Mouse (Mus musculus): ENCODE data around the gene Rfx2. TPM values are rescaled to one million over a fixed set of nuclear protein-coding genes. Genes with fewer than 3 reads are reported as not detected.
A peak's percentile ranks its signal among the peaks of the same experiment; 100 is the strongest.

The Rfx2 gene
- polyA plus RNA-seq, 1 experiment from 2014 or later, result 3.3 TPM

DNA sequence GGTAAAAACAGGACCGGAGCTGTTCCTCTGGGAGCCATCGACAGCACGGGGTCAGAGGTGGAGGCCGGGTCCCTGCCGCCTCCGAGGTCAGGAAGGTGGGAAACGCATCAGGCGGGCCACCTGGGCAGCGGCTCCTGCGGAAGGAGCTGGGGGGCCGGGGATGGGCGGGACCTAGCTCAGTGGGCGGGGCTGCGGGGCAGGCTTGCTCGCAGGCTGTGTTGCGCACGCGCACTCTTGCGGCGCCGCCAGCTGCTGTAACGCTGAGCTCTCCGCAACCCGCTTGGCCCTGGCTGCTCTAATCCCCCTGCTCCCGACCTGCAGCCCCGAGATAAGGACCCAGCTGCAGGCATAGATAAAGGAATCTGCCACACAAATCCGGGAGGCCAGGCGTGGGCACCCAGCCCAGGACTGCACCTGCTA is 68.8 kb downstream of the Rfx2 start:
- Histone ChIP-seq H3K9me3 (ENCODE audit: control insufficient read depth, low read length) (no peaks in the 10 kb centered on the region), H3K27me3 (ENCODE audit: control insufficient read depth, insufficient read depth, low read length) (no peaks in the 10 kb centered on the region), H3K4me3 (ENCODE audit: low read depth, low read length) (peak overlapping the region; percentile 43), H3K9ac (ENCODE audit: low read length) (peak overlapping the region; percentile 63), H3K36me3 (ENCODE audit: control insufficient read depth, insufficient read depth, low read length) (0 out of 2 replicates have a peak, but pooled peaks cover 3% of the 10 kb centered on the region), H3K27ac (replicated peaks) (peak overlapping the region; percentile 78), H3K4me1 (replicated peaks; ENCODE audit: control insufficient read depth, insufficient read depth) (peaks cover 6% of the 10 kb centered on the region), H3K4me2 (replicated peaks; ENCODE audit: low read depth) (peak overlapping the region; percentile 76)
- ATAC-seq (ENCODE audit: low FRiP score, low TSS enrichment) (peak; percentile 6; the same call in 1 of the 2 replicates), DNase-seq (ENCODE audit: low spot score) (peak; percentile 92)
- TF ChIP-seq CTCF (IDR thresholded peaks at IDR 0.05; ENCODE audit: low read depth) (no peak), EP300 (optimal IDR thresholded peaks at IDR 0.05) (no peak)
- under 1% methylated on average over 27 of the region's 28 CpGs for WGBS

- no peaks in the 10 kb centered on the region for H3K36me3 ChIP-seq (ENCODE audit: control insufficient read depth, insufficient read depth, low read length)
- TF ChIP-seq EP300 (optimal IDR thresholded peaks at IDR 0.05) (no peak), CTCF (IDR thresholded peaks at IDR 0.05; ENCODE audit: low read depth) (no peak)
Observed at GRCm38 (mm10) chr17:56761077-56761476, 69.7 kb downstream of the Rfx2 start.

GRCm38 (mm10) chr17:56759261-56759660 is 71.6 kb downstream of the Rfx2 start:
- Histone ChIP-seq H3K36me3 (ENCODE audit: control insufficient read depth, insufficient read depth, low read length) (no peaks in the 10 kb centered on the region), H3K9ac (ENCODE audit: low read length) (no peak overlapping the region), H3K4me3 (ENCODE audit: low read depth, low read length) (no peak overlapping the region), H3K27me3 (ENCODE audit: control insufficient read depth, insufficient read depth, low read length) (no peaks in the 10 kb centered on the region), H3K27ac (replicated peaks) (no peak overlapping the region), H3K9me3 (ENCODE audit: control insufficient read depth, low read length) (no peaks in the 10 kb centered on the region), H3K4me1 (replicated peaks; ENCODE audit: control insufficient read depth, insufficient read depth) (peaks cover 6% of the 10 kb centered on the region), H3K4me2 (replicated peaks; ENCODE audit: low read depth) (no peak overlapping the region)
- ATAC-seq (ENCODE audit: low FRiP score, low TSS enrichment), result no peak
- no peak for DNase-seq (ENCODE audit: low spot score)
- TF ChIP-seq EP300 (optimal IDR thresholded peaks at IDR 0.05), result no peak
- no peak for TF ChIP-seq CTCF (IDR thresholded peaks at IDR 0.05; ENCODE audit: low read depth)
- 60% methylated on average over 7 of the region's 7 CpGs for WGBS

More at GRCm38 (mm10) chr17:56761077-56761476, 69.7 kb downstream of the Rfx2 start:
- no peak overlapping the region for H3K9ac ChIP-seq (ENCODE audit: low read length)
- WGBS, result 55% methylated on average over 3 of the region's 3 CpGs
- no peak for ATAC-seq (ENCODE audit: low FRiP score, low TSS enrichment)
- no peak overlapping the region; the same call in 1 of the 2 replicates for H3K27ac ChIP-seq (replicated peaks)
- H3K4me3 ChIP-seq (ENCODE audit: low read depth, low read length), result no peak overlapping the region
- no peaks in the 10 kb centered on the region for H3K27me3 ChIP-seq (ENCODE audit: control insufficient read depth, insufficient read depth, low read length)
- no peak overlapping the region for H3K4me2 ChIP-seq (replicated peaks; ENCODE audit: low read depth)
- H3K4me1 ChIP-seq (replicated peaks; ENCODE audit: control insufficient read depth, insufficient read depth), result peaks cover 6% of the 10 kb centered on the region
- no peak for DNase-seq (ENCODE audit: low spot score)
- no peaks in the 10 kb centered on the region for H3K9me3 ChIP-seq (ENCODE audit: control insufficient read depth, low read length)

DNA sequence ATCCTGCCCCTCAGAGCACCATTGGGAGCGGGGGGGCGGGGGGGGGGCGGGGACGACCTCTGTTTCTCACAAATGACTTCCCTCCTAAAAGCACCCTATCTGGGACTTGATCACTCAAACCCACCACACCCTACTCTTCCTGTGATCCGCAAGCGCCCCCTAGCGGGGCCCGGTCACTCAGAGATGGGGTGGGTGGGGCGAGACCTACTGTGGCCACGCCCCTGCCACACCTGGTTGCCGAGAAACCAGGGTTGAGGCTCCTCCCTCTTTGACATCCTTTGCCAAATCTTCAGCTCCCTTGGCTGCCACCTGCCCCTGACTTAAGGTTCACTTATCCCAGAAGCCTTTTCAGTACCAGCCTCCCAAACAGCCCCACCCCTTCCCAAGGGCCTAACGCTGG is 72.7 kb downstream of the Rfx2 start:
- DNase-seq (ENCODE audit: low spot score) (peak; percentile 82), ATAC-seq (ENCODE audit: low FRiP score, low TSS enrichment) (peak; percentile 24; the same call in 1 of the 2 replicates)
- Histone ChIP-seq H3K9ac (ENCODE audit: low read length) (no peak overlapping the region), H3K27ac (replicated peaks) (no peak overlapping the region), H3K4me1 (replicated peaks; ENCODE audit: control insufficient read depth, insufficient read depth) (peaks cover 6% of the 10 kb centered on the region), H3K4me2 (replicated peaks; ENCODE audit: low read depth) (peak overlapping the region; percentile 100; the same call in 1 of the 2 replicates), H3K4me3 (ENCODE audit: low read depth, low read length) (peak overlapping the region; percentile 66; the same call in 1 of the 2 replicates), H3K27me3 (ENCODE audit: control insufficient read depth, insufficient read depth, low read length) (no peaks in the 10 kb centered on the region), H3K9me3 (ENCODE audit: control insufficient read depth, low read length) (no peaks in the 10 kb centered on the region), H3K36me3 (ENCODE audit: control insufficient read depth, insufficient read depth, low read length) (no peaks in the 10 kb centered on the region)
- WGBS, result 8% methylated on average over 12 of the region's 12 CpGs
- peak; percentile 79 for TF ChIP-seq CTCF (IDR thresholded peaks at IDR 0.05; ENCODE audit: low read depth)
- TF ChIP-seq EP300 (optimal IDR thresholded peaks at IDR 0.05), result no peak

DNA sequence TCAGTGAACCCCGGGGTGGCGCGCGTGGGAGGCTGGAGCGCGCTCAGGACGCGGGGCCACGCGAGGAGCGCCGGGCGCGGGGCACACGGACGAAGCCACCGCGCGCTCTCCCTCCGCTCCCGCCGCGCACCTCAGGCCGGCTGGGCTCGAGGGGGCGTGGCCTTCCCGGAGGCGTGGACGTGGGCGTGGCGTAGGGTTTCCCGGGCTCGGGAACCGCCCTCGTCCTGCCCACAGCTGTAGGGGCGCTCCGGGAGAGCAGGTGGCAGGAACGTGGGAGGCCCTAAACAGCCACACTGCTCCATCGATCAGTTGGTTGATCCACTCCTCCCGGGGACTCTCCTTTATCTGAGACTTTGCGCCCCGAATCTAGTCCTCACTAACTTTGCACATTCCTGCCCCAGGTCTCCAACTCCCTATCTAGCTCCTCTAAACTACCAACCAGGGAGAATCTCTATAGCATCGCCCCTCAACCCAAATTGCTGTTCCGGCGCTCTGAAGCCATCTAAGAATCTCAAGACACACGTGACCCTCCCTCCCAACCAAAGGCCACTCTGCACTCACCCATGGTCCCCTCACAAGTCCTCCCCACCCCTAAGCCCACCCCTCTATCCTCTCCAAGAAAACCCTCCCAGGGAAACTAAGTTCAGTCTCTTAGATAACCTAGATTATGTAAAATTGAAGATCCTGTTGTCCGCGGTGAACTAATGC is 73.2 kb downstream of the Rfx2 start, which contains the start of gene Nrtn:
TSS of gene Nrtn (minus strand) at position 115 of the 708 bp plus-strand sequence.
- ATAC-seq (ENCODE audit: low FRiP score, low TSS enrichment), result peak; percentile 76
- TF ChIP-seq CTCF (IDR thresholded peaks at IDR 0.05; ENCODE audit: low read depth) (no peak), EP300 (optimal IDR thresholded peaks at IDR 0.05) (no peak)
- H3K4me2 ChIP-seq (replicated peaks; ENCODE audit: low read depth), result peak within 1 kb of the TSS; percentile 100
- WGBS, result under 1% methylated on average over 37 of the region's 48 CpGs
- peak within 1 kb of the TSS; percentile 78 for H3K9ac ChIP-seq (ENCODE audit: low read length)
- peaks cover 6% of the 10 kb centered on the region for H3K4me1 ChIP-seq (replicated peaks; ENCODE audit: control insufficient read depth, insufficient read depth)
- no peaks in the 10 kb centered on the region for H3K9me3 ChIP-seq (ENCODE audit: control insufficient read depth, low read length)
- DNase-seq (ENCODE audit: low spot score), result peak; percentile 95
- H3K27ac ChIP-seq (replicated peaks), result peak within 1 kb of the TSS; percentile 45; the same call in 1 of the 2 replicates
- H3K27me3 ChIP-seq (ENCODE audit: control insufficient read depth, insufficient read depth, low read length), result no peaks in the 10 kb centered on the region
- peak within 1 kb of the TSS; percentile 66 for H3K4me3 ChIP-seq (ENCODE audit: low read depth, low read length)
- H3K36me3 ChIP-seq (ENCODE audit: control insufficient read depth, insufficient read depth, low read length), result no peaks in the 10 kb centered on the region
